Mouse (Mus musculus) kidney, adult 2 months (tissue): ENCODE data around the gene Spast.

Source experiments
- CTCF ChIP-seq: fragments of 200-500 bp; conservative IDR thresholded peaks from 2 replicates; pipeline ENCODE4 v1.5.1; 2011; ENCODE audit warnings: low read depth, mild to moderate bottlenecking, control low read depth, low read length, moderate library complexity, mixed read lengths; ENCODE audit not compliant: insufficient read depth, insufficient read length
- POLR2A ChIP-seq: fragments of 200-500 bp; IDR thresholded peaks from one replicate; pipeline ENCODE4 v1.6.1; 2011; ENCODE audit warnings: low read depth, low read length, control low read depth

DNA sequence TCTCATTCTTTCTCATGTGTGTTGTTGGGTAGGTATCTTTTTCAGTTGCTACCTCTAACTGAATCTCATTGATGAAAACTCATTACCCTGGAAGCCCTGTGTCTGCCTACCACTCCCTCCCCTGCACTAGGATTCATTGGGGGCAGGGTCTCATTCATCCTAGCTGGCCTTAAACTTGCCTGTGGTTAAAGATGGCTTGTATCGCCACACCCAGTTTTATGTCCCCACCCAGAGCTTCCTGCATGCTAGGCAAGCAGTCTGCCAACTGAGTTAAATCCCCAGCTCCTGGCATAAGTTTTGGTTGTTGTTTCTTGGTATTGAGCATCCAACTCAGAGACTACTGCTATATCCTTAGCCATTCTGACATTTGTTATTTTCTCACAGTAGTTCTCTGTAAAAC, 24.8 kb downstream of the Spast start:
- TF ChIP-seq CTCF (no peak), POLR2A (no peak)
